Mouse (Mus musculus): ENCODE data around the gene Capg. TPM values are rescaled to one million over a fixed set of nuclear protein-coding genes. Genes with fewer than 3 reads are reported as not detected.

Gene Capg
- polyA plus RNA-seq, 1 experiment from 2014 or later = 120 TPM

DNA sequence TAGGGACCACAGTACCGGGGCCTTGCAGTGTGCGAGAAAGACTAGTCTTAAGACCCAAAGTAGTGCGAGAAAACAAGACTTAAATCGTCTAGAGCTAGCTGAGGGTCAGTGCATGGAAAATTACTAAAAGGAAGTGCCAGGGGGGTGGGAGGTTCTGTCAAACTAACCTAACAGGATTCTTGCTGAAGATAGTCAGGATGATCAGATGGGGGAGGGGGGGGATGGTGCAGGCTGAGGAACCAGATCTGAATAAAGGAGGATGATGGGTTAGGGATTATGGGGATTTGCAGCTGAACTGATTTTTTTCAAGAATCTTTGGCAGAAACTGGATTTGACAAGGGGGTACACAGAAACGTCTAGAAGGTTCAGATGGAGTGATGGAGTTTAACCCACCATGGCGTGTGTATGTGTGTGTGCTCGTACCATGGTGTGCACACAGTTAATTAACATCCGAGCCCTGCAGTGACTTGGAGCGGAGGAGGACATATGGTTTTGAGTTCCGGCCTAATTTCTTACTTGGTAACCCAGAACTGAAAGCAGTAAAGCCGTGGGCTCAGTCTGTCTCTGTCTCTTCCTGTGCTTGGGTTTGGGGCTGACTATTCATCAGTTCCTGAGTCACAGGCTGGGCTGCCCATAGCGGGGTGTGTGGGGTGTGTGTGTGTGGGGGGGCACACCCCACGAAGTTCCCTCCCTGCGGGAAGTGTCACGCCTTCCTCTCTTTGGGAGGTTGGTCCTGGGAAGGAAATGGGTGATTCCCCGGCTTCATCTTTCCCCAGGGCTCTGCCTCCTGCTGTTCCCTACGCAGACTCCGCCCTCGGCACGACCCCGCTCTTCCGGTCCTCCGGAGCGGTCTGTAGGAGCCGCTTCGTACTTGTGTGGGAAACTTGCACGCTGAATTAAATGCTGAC, 8.2 kb downstream of the Capg start:
- peak overlapping the region; percentile 88 for H3K27ac ChIP-seq (replicated peaks)
- H3K27me3 ChIP-seq (ENCODE audit: control insufficient read depth, insufficient read depth, low read length) = no peaks in the 10 kb centered on the region
- H3K9ac ChIP-seq (ENCODE audit: low read length) = peak overlapping the region; percentile 52; the same call in 1 of the 2 replicates
- TF ChIP-seq EP300 (optimal IDR thresholded peaks at IDR 0.05) = no peak
- TF ChIP-seq CTCF (IDR thresholded peaks at IDR 0.05; ENCODE audit: low read depth) = peak; percentile 48
- peak overlapping the region; percentile 36 for H3K4me3 ChIP-seq (ENCODE audit: low read depth, low read length)
- DNase-seq (ENCODE audit: low spot score) (peak; percentile 76), ATAC-seq (ENCODE audit: low FRiP score, low TSS enrichment) (peak; percentile 87)
- 10% methylated on average over 27 of the region's 27 CpGs for WGBS
- H3K4me1 ChIP-seq (replicated peaks; ENCODE audit: control insufficient read depth, insufficient read depth) = 0 out of 2 replicates have a peak, but pooled peaks cover 8% of the 10 kb centered on the region
- H3K4me2 ChIP-seq (replicated peaks; ENCODE audit: low read depth) = peak overlapping the region; percentile 61
- no peaks in the 10 kb centered on the region for H3K36me3 ChIP-seq (ENCODE audit: control insufficient read depth, insufficient read depth, low read length)
- no peaks in the 10 kb centered on the region for H3K9me3 ChIP-seq (ENCODE audit: control insufficient read depth, low read length)

DNA sequence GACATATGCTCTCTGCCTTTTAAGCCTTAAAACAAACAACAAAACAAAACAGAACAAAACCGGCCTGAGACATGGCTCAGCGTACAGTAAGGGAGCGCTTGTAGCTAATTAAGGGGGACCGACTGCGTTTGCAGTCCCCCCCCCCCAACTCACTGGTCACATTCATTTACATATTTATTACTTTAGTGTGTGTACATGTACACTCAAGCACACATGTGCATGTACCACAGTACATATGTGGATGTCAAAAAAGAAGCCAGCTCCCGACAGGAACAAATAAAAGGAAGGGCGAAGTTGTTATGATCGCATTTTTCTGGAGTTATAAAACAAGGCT, 8.9 kb downstream of the Capg start:
- Histone ChIP-seq H3K9ac (ENCODE audit: low read length) (peak overlapping the region; percentile 52; the same call in 1 of the 2 replicates), H3K4me1 (replicated peaks; ENCODE audit: control insufficient read depth, insufficient read depth) (0 out of 2 replicates have a peak, but pooled peaks cover 8% of the 10 kb centered on the region), H3K9me3 (ENCODE audit: control insufficient read depth, low read length) (no peaks in the 10 kb centered on the region), H3K4me3 (ENCODE audit: low read depth, low read length) (peak overlapping the region; percentile 36), H3K27ac (replicated peaks) (peak overlapping the region; percentile 88), H3K4me2 (replicated peaks; ENCODE audit: low read depth) (peak overlapping the region; percentile 61), H3K36me3 (ENCODE audit: control insufficient read depth, insufficient read depth, low read length) (no peaks in the 10 kb centered on the region), H3K27me3 (ENCODE audit: control insufficient read depth, insufficient read depth, low read length) (no peaks in the 10 kb centered on the region)
- ATAC-seq (ENCODE audit: low FRiP score, low TSS enrichment) (no peak), DNase-seq (ENCODE audit: low spot score) (no peak)
- WGBS = 11% methylated on average over 8 of the region's 8 CpGs
- TF ChIP-seq CTCF (IDR thresholded peaks at IDR 0.05; ENCODE audit: low read depth) (no peak), EP300 (optimal IDR thresholded peaks at IDR 0.05) (no peak)

DNA sequence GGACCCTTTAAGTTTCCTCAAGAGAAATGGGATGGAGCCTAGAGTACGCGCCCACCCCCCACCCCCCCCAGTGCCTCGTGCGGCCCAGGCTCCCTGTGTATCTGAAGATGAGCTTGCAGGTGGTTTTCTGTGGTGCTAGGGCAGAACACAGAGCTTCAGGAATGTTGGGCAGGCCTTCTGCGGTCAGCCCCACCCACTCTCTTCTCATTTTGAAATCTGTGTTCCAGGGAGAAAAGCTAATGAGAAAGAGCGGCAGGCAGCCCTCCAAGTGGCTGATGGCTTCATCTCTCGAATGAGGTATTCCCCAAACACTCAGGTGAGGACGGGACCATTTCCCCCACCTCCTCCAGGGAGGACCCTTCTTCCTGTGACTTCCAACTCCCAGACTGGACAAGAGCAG, 16.6 kb downstream of the Capg start:
- no peak overlapping the region for H3K9ac ChIP-seq (ENCODE audit: low read length)
- DNase-seq (ENCODE audit: low spot score) (no peak), ATAC-seq (ENCODE audit: low FRiP score, low TSS enrichment) (no peak)
- WGBS = 58% methylated on average over 8 of the region's 8 CpGs
- TF ChIP-seq CTCF (IDR thresholded peaks at IDR 0.05; ENCODE audit: low read depth) (no peak), EP300 (optimal IDR thresholded peaks at IDR 0.05) (no peak)
- H3K27me3 ChIP-seq (ENCODE audit: control insufficient read depth, insufficient read depth, low read length) = no peaks in the 10 kb centered on the region
- no peaks in the 10 kb centered on the region for H3K9me3 ChIP-seq (ENCODE audit: control insufficient read depth, low read length)
- H3K4me2 ChIP-seq (replicated peaks; ENCODE audit: low read depth) = no peak overlapping the region
- no peak overlapping the region for H3K27ac ChIP-seq (replicated peaks)
- H3K4me1 ChIP-seq (replicated peaks; ENCODE audit: control insufficient read depth, insufficient read depth) = no peaks in the 10 kb centered on the region
- no peak overlapping the region for H3K4me3 ChIP-seq (ENCODE audit: low read depth, low read length)
- H3K36me3 ChIP-seq (ENCODE audit: control insufficient read depth, insufficient read depth, low read length) = peaks cover 2% of the 10 kb centered on the region; the same call in 1 of the 2 replicates

DNA sequence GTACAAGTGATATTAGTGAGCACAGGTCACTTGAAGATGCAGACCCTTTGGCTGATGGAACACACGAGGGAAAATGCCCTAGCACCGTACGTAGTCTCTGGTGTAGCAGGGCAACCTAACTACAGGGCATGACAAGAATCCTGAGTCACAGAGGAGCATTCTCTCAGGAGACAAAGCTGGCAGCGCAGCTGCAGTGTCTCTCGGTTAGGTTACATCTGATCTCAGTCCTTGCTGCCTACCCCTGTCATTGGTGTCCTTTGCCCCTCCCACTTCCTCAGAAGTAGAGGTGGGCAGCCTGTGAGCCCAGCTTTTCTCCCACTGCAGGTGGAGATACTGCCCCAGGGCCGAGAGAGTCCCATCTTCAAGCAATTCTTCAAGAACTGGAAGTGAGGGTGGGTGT, 18.3 kb downstream of the Capg start:
- H3K36me3 ChIP-seq (ENCODE audit: control insufficient read depth, insufficient read depth, low read length) = peaks cover 2% of the 10 kb centered on the region; the same call in 1 of the 2 replicates
- no peaks in the 10 kb centered on the region for H3K9me3 ChIP-seq (ENCODE audit: control insufficient read depth, low read length)
- H3K4me3 ChIP-seq (ENCODE audit: low read depth, low read length) = no peak overlapping the region
- H3K4me1 ChIP-seq (replicated peaks; ENCODE audit: control insufficient read depth, insufficient read depth) = no peaks in the 10 kb centered on the region
- TF ChIP-seq CTCF (IDR thresholded peaks at IDR 0.05; ENCODE audit: low read depth) (no peak), EP300 (optimal IDR thresholded peaks at IDR 0.05) (no peak)
- WGBS = 49% methylated on average over 6 of the region's 6 CpGs
- H3K4me2 ChIP-seq (replicated peaks; ENCODE audit: low read depth) = no peak overlapping the region
- no peaks in the 10 kb centered on the region for H3K27me3 ChIP-seq (ENCODE audit: control insufficient read depth, insufficient read depth, low read length)
- ATAC-seq (ENCODE audit: low FRiP score, low TSS enrichment) = no peak
- no peak for DNase-seq (ENCODE audit: low spot score)
- H3K27ac ChIP-seq (replicated peaks) = no peak overlapping the region
- H3K9ac ChIP-seq (ENCODE audit: low read length) = no peak overlapping the region

DNA sequence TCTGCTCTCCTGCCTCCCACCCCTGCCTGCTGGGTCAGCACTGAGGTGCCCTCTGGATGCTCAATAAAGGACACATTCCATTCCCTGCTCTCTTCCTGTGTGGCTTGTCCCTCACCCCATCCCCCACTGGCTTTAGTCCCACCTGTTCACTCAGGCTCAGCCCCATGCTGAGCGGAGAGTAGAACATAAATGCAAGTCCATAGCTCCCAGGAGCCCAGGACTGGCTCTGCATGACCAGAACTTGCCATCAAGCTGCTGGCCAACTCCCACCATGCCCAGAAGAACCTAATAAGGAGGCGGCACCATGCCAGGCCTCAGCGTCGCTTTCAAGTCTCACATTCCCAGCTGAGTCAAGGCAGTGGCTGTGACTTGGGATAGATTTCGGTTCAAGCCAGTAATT, 18.7 kb downstream of the Capg start:
- no peak for DNase-seq (ENCODE audit: low spot score)
- TF ChIP-seq EP300 (optimal IDR thresholded peaks at IDR 0.05) = no peak
- TF ChIP-seq CTCF (IDR thresholded peaks at IDR 0.05; ENCODE audit: low read depth) = no peak
- H3K9ac ChIP-seq (ENCODE audit: low read length) = no peak overlapping the region
- no peaks in the 10 kb centered on the region for H3K9me3 ChIP-seq (ENCODE audit: control insufficient read depth, low read length)
- H3K27ac ChIP-seq (replicated peaks) = no peak overlapping the region
- ATAC-seq (ENCODE audit: low FRiP score, low TSS enrichment) = no peak
- 75% methylated on average over 5 of the region's 5 CpGs for WGBS
- peaks cover 3% of the 10 kb centered on the region; the same call in 1 of the 2 replicates for H3K36me3 ChIP-seq (ENCODE audit: control insufficient read depth, insufficient read depth, low read length)
- no peaks in the 10 kb centered on the region for H3K27me3 ChIP-seq (ENCODE audit: control insufficient read depth, insufficient read depth, low read length)
- H3K4me1 ChIP-seq (replicated peaks; ENCODE audit: control insufficient read depth, insufficient read depth) = no peaks in the 10 kb centered on the region
- no peak overlapping the region for H3K4me3 ChIP-seq (ENCODE audit: low read depth, low read length)
- no peak overlapping the region for H3K4me2 ChIP-seq (replicated peaks; ENCODE audit: low read depth)

DNA sequence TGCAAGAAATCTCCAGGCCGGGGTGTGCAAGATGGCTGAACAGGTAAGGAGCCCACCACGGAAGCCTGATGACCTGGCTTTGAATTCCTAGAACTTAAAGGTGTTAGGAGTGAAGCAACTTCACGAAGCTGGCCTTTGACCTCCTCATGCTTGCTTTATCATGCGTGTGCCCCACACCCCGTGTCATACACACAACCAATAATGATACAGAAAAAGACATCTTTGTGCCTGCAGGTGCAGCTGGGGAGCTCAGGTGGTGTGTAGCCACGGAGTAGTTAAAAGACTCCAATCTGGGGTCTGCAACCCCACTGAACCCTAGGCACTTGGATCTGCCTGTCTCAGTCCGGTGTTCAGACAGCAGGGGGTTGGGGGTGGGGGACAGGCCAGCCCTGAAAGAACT, 21.3 kb downstream of the Capg start:
- no peak overlapping the region for H3K4me3 ChIP-seq (ENCODE audit: low read depth, low read length)
- TF ChIP-seq CTCF (IDR thresholded peaks at IDR 0.05; ENCODE audit: low read depth) (no peak), EP300 (optimal IDR thresholded peaks at IDR 0.05) (no peak)
- no peak overlapping the region for H3K27ac ChIP-seq (replicated peaks)
- H3K36me3 ChIP-seq (ENCODE audit: control insufficient read depth, insufficient read depth, low read length) = peaks cover 6% of the 10 kb centered on the region; the same call in 1 of the 2 replicates
- DNase-seq (ENCODE audit: low spot score) (no peak), ATAC-seq (ENCODE audit: low FRiP score, low TSS enrichment) (no peak)
- H3K4me2 ChIP-seq (replicated peaks; ENCODE audit: low read depth) = no peak overlapping the region
- 70% methylated on average over 7 of the region's 7 CpGs for WGBS
- no peak overlapping the region for H3K9ac ChIP-seq (ENCODE audit: low read length)
- no peaks in the 10 kb centered on the region for H3K4me1 ChIP-seq (replicated peaks; ENCODE audit: control insufficient read depth, insufficient read depth)
- no peaks in the 10 kb centered on the region for H3K27me3 ChIP-seq (ENCODE audit: control insufficient read depth, insufficient read depth, low read length)
- no peaks in the 10 kb centered on the region for H3K9me3 ChIP-seq (ENCODE audit: control insufficient read depth, low read length)

All from stomach, postnatal 0 days (tissue).